Mouse (Mus musculus) CD4-positive, CD25-positive, alpha-beta regulatory T cell, adult 9 weeks (primary cell): ENCODE data around the gene Prkar2b. TPM values are rescaled to one million over a fixed set of nuclear protein-coding genes. Genes with fewer than 3 reads are reported as not detected.

Source experiments
- polyA plus RNA-seq: library from polyadenylated mRNA; unstranded; fragments of 100-300 nt; shearing (Covaris generic); gene quantifications from one replicate; pipeline ENCODE4 v1.2.1, GENCODE M21; 2017

The Prkar2b gene
- 0.31 TPM for polyA plus RNA-seq

DNA sequence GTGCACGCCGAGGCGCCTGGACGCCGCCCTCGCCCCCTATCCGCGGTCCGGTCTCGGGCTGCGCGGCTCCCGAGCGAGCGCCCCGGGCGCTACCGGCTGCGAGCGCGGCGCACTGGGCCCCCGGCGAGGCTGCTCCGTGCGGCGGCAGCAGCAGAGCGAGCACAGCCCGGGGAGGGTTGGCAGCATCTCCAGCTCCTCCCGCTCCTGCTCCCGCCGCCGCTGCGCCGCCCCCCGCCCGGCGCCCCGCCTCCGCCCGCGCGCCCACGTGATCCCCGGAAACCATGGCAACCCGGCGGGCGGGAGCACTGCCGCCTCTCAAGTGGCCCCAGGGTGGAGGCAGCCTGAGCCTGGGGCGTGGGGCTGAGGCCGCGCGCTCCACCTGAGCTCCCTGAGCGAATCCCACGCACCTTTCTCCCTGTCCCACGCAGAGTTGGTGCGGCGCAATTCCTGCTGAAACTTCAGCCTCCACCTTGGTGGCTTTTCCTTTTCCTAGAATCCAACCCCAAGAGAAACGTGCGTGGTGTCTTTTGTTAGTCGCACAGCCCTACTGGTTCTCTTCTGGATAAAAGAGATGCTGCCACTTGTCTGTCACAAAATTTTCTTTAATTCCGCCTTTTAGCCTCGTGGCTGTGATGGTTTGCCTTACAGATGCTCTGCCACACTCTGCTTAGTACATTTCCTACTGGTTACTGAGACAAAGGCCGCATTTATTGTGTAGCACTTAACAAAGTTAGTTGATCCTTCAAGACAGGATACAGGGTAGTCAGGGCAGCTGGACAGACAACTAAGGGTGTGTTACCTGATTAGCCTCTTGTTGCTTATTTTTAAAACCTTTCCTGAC, at the start of gene Prkar2b:
Gene Prkar2b (minus strand): TSS at position 207 of the 841 bp plus-strand sequence.

DNA sequence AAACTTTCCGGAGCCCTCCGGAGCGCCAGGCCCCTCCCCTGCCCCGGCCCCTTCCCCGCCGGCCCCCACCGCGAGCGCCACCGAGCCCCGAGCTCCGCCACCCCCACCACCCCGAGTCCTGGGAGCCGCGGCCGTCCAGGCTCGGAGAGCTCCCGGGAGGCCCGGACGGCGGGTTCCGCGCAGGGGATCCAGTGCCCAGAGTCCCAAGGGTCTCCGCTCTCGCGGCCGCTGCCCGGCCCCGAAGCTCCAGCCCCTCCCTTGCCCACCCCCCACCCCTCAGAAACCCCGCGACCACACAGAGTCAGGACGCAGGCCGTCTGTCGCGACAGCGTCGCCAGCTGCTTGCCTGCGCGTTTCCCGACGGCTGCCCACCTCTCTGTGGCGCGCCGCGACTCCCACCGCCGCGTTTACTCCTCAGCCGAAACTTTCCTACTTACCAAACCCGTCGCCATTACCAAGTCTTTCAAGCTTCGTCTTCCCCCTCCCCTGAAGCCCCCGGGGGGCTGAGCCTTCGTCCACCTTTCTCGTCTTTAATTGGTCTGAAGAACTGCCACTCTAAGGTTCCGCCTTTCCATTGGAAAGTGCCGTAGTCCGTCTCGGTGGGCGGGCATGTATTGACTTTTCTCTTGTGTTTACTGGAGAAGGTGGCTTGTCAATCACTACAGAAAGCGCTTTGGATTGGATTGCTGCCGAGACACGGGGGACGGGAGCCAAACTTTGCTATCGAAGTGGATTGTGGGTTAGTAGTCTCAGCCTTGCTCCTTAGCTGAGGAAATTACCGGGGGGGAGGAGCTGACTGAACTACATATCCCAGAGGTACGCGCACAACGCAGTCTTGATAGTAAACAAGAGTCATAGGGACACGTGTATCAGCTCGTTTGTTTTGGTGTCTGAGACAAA, 111.1 kb downstream of the Prkar2b start, which contains the start of gene Hbp1:
Gene Hbp1 (minus strand): TSS at position 777 of the 900 bp plus-strand sequence.

Other genes with a start within 250 kb of the Prkar2b start
- gene Hbp1, start 110.8 kb downstream of the Prkar2b start, polyA plus RNA-seq, result 155 TPM
- gene Pik3cg, start 147.4 kb upstream of the Prkar2b start, polyA plus RNA-seq, result 40.7 TPM